Mouse (Mus musculus) small intestine, adult 2 months (tissue): ENCODE data around the gene Arglu1. TPM values are rescaled to one million over a fixed set of nuclear protein-coding genes. Genes with fewer than 3 reads are reported as not detected.

Source experiments
- H3K27ac ChIP-seq: fragments of 200-500 bp; 2 replicates; pipeline ENCODE4 v1.5.1; 2012; ENCODE audit warnings: low read depth, low read length, control low read depth, inconsistent platforms; ENCODE audit not compliant: insufficient read depth
- H3K27me3 ChIP-seq: fragments of 200-500 bp; 2 replicates; pipeline ENCODE4 v1.6.1; 2012; ENCODE audit warnings: mild to moderate bottlenecking, moderate library complexity, low read length, inconsistent platforms; ENCODE audit not compliant: control insufficient read depth, insufficient read depth
- H3K36me3 ChIP-seq: fragments of 200-500 bp; 2 replicates; pipeline ENCODE4 v1.6.1; 2012; ENCODE audit warnings: mild to moderate bottlenecking, low read length, control low read depth, inconsistent platforms; ENCODE audit not compliant: control insufficient read depth, insufficient read depth
- H3K4me1 ChIP-seq: fragments of 200-500 bp; 2 replicates; pipeline ENCODE4 v1.6.1; 2012; ENCODE audit warnings: low read length, inconsistent platforms, mixed read lengths; ENCODE audit not compliant: control insufficient read depth, insufficient read depth, insufficient read length
- H3K4me3 ChIP-seq: fragments of 200-500 bp; 2 replicates; pipeline ENCODE4 v1.5.1; 2012; ENCODE audit warnings: low read depth, mild to moderate bottlenecking, control low read depth, inconsistent platforms, low read length, moderate library complexity
- CTCF ChIP-seq: fragments of 200-500 bp; IDR thresholded peaks from 2 replicates; pipeline ENCODE4 v1.5.1; 2012; ENCODE audit warnings: low read depth, mild to moderate bottlenecking, control low read depth, inconsistent platforms, low read length, moderate library complexity, mixed read lengths; ENCODE audit not compliant: insufficient replicate concordance, insufficient read length; ENCODE audit errors: extremely low read depth
- POLR2A ChIP-seq: fragments of 200-500 bp; IDR thresholded peaks from 2 replicates; pipeline ENCODE4 v1.6.1; 2012; ENCODE audit warnings: low read depth, mild to moderate bottlenecking, control low read depth, inconsistent platforms, low read length, moderate library complexity
- WGBS: fragments of 180-500 bp; shearing (Covaris S2); methylation state at CpG from one replicate; pipeline ENCODE4 v1.1.7; 2018; 5-methylcytosine and 5-hydroxymethylcytosine counted together
- polyA plus RNA-seq: library from polyadenylated mRNA; depleted of rRNA; stranded (reverse); fragments of >200 nt; gene quantifications from 2 replicates; pipeline ENCODE4 v1.2.3, GENCODE M21; 2012

Arglu1 gene
- polyA plus RNA-seq, 1 experiment: 12.7 TPM

DNA sequence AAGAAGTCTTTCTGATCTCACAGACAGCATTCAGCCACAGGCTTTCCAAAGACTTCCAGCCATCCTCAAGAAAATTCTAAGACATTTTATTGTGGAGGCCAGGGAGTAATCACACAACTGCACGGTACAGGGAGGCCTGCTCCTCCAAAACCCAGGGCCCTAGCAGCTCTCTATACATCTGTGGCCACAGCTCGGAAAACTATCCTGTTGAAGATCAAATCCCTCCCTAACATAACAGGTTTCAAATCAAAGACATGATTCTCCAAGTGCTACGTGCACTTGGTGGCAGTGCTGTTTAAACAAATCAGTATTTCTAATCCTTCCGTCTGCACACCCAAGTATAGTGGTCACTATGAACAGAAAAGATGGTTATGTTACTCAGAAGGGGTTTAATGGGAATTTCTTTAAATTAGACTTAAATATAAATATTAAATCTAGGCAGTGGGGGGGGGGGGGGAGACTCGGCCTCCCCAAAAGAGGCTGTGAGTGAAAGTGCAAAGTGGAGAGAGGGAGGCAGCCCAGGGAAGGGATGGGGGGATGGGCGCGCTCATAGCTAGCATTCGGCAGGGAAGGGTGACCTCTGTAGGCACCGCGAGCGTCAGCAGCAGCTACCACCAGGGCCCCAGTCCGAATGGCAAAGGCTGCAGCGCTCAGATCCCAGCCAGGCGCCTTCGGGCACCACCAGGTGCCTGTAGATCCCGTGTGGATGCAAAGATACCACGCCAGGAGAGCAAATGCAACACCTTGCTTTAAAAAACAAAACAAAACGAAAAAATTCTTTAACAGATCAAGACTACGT, 31.7 kb downstream of the Arglu1 start:
- no peaks in the 10 kb centered on the region for H3K27me3 ChIP-seq
- H3K27ac ChIP-seq: no peak overlapping the region
- 17% methylated on average over 19 of the region's 19 CpGs for whole genome bisulfite sequencing
- peak overlapping the region; percentile 62 for H3K4me3 ChIP-seq
- TF ChIP-seq CTCF (peak; percentile 66), POLR2A (peak; percentile 54; the same call in 1 of the 2 replicates)
- H3K4me1 ChIP-seq: peaks cover 3% of the 10 kb centered on the region
- H3K36me3 ChIP-seq: no peaks in the 10 kb centered on the region

DNA sequence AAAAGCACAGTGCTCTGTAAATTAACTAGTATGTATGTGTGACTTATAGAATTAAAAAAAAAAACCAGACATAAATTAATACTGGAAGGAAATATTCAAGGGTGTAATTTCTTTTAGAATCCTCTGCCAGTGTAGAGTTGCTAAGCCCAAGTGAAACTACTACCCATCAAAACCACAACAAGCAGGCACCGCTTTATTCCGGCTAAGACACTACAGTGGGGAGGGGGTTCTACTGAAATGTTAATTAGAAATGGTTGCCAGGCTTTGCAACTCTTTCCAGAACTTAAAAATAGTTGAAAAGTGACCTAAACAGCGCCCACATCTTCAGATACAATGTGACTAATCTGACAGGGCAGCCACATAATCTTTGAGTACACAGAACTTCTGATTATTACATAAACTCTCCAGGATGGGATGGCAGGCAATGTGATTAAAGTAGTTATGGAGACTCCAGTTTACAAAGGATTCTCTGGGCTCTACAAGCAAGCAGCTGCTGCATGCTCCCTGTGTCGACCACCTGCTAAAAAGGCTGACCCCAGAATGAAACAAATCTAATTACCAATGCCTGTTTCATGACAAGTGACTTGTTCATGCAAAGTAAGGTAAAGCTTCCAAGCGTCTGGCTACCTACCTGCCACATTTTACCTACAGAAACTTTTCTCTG, 32.5 kb downstream of the Arglu1 start:
- H3K4me1 ChIP-seq: peaks cover 5% of the 10 kb centered on the region
- H3K27me3 ChIP-seq: no peaks in the 10 kb centered on the region
- H3K36me3 ChIP-seq: no peaks in the 10 kb centered on the region
- H3K27ac ChIP-seq: no peak overlapping the region
- H3K4me3 ChIP-seq: no peak overlapping the region
- 77% methylated on average over 5 of the region's 5 CpGs for WGBS
- no peak for TF ChIP-seq POLR2A
- no peak for TF ChIP-seq CTCF

DNA sequence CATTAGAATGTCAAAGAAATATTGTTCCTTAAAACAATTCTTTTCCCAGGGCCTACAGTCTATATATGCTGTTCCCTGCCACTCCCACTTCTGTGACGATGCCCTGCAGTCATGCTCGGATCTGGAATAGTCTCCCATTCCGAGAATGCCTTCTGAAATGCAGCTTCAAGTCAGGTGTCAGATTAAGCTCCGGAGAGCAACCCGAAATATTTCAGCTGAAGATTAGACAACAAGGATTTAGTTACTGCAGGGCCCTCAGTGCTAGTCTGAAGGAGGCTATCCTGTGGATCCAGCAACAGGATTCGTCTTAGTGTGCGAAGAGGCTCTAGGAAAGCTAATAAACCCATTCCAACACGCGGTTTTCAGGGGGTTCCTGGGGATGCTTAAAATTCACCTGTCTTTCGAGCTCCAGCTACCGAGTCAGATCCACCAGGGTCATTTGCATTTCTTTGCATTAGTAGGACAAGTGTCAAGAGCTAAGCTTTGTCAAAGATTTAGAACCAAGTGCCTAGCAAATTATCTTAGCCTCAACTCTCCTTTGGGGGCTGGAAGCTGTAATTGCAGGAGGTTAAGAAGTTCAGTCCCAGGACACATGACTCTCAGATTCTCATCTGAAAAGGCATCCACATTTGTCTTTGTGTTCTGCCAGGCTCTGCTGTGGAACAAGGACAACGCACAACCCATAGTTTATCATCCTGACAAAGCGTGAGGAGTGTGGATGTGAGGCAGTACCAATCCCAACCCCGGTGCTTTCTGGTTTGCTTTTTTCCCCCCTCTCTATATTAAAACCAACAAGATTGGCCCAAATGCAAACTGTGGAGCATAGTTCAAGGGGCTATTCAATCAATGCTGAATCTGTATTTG, 33.5 kb downstream of the Arglu1 start:
- Histone ChIP-seq H3K27ac (no peak overlapping the region), H3K4me3 (no peak overlapping the region), H3K4me1 (peaks cover 7% of the 10 kb centered on the region), H3K36me3 (no peaks in the 10 kb centered on the region), H3K27me3 (no peaks in the 10 kb centered on the region)
- TF ChIP-seq POLR2A: no peak
- no peak for TF ChIP-seq CTCF
- 80% methylated on average over 14 of the region's 14 CpGs for WGBS

DNA sequence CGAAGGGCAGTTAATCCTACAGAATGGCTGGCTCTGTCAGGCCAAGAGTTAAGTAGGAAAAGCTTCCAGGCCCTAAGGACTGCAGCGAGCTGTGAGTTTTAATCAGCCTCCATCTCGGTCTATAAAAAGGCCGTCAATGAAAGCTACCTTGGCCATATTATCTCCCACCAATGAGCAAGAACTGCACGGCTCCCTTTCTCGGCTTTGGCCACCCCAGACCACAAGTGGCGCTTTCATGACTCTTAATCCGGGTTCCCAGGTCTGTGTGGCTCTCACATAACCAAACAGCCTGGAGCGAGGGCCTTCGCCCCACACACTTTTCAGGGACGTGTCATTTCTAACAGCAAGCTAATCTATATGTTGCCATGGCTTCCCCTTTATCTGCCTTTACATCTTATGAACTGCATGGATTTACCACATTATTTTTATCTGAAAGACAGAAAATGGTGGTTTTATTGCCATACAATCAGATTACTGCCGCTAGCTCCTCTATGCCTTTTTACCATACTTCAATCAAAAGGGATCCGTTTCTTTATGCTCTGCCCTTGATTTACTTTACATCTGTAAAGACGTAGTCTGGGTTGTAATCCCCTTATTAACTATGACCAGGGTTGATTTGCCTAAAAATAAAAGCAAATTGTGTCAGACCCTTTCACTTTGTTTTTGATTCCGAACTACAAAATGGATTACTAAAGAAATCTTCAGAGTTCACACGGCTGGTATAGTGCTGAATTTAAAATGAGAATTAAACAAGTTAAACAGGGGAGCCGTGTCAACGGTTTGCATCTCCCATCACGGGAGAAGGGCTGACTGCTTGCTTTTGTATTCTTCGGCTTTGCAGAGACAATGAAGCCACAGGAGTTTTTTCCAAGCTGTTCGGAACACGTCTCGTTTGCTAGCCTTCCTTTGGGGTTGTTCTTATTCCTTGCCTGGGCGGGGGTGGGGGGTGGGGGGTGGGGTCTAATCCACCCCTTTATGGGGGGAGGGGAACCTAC, 34.7 kb downstream of the Arglu1 start:
- TF ChIP-seq POLR2A: no peak
- TF ChIP-seq CTCF: no peak
- WGBS: 88% methylated on average over 24 of the region's 24 CpGs
- Histone ChIP-seq H3K36me3 (no peaks in the 10 kb centered on the region), H3K4me3 (no peak overlapping the region), H3K4me1 (peaks cover 10% of the 10 kb centered on the region), H3K27ac (no peak overlapping the region), H3K27me3 (no peaks in the 10 kb centered on the region)

DNA sequence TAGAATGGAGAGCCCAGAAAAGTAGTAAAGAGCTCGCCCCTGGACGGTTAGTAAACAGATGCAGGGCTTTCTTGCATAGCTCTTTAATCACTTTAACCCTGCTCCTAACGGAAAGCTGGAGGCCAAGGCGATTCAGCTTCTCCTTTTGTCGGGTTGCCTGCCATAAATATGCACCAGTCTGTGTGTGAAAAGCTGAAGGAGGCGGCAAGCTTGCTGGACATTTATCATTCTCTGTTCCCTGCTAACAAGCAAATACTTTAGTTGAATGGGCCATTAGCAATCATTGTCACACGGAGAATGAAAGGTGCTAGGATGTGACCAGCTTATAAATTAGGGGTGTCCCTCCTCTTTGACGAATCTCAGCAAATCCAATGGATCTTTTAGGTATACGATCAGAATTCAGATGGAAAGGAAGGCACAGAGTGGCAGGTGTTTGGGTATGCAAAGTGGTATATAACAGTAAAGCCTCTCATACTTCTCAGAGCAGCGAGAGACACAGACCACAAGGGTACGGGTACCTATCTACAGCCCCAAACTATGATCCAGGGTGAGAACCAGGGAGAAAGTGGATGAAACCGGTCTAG, 36.3 kb downstream of the Arglu1 start:
- no peak overlapping the region for H3K4me3 ChIP-seq
- 74% methylated on average over 12 of the region's 12 CpGs for WGBS
- TF ChIP-seq POLR2A: no peak
- no peak for TF ChIP-seq CTCF
- peaks cover 3% of the 10 kb centered on the region for H3K36me3 ChIP-seq
- no peaks in the 10 kb centered on the region for H3K27me3 ChIP-seq
- peaks cover 23% of the 10 kb centered on the region; the same call in 1 of the 2 replicates for H3K4me1 ChIP-seq
- no peak overlapping the region for H3K27ac ChIP-seq

DNA sequence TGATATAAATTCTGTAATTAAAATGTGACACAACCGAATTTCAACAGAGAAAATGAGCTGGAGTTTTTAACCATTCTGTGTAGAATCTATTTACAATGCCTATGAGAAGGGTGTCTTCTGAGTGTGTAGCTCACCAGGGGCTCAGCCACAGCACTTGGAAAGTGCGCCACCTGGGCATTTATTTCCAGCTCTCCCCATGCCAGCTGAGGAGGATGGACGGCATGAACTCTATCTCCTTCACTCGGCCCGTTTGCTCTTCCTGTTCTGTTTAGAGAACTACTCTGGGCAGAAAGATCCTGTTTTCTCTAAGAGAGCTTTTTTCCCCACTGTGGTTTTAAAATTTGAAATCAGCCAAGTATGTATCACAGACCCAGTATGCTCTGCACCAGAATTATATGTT, 37.0 kb downstream of the Arglu1 start:
- 65% methylated on average over 5 of the region's 5 CpGs for WGBS
- no peaks in the 10 kb centered on the region for H3K27me3 ChIP-seq
- no peak overlapping the region for H3K27ac ChIP-seq
- TF ChIP-seq POLR2A: no peak
- no peak for TF ChIP-seq CTCF
- peaks cover 3% of the 10 kb centered on the region for H3K36me3 ChIP-seq
- H3K4me1 ChIP-seq: peaks cover 27% of the 10 kb centered on the region; the same call in 1 of the 2 replicates
- no peak overlapping the region for H3K4me3 ChIP-seq
